Mouse (Mus musculus) forebrain, embryonic 12.5 days (tissue): ENCODE measurements around the gene Pprc1. TPM values are rescaled to one million over a fixed set of nuclear protein-coding genes. Genes with fewer than 3 reads are reported as not detected.

Experiments
- ATAC-seq: fragments of 200-750 bp; cut with Nextera tagmentation; 2 replicates; pipeline ENCODE4 v1.8.0; 2017; ENCODE audit warnings: moderate TSS enrichment; ENCODE audit not compliant: low FRiP score
- H3K27ac ChIP-seq: fragments of 300-500 bp; sonication (generic); 2 replicates; pipeline ENCODE4 v1.5.1; 2016; ENCODE audit warnings: mild to moderate bottlenecking
- H3K27me3 ChIP-seq: fragments of 300-500 bp; sonication (generic); 2 replicates; pipeline ENCODE4 v1.6.1; 2016; ENCODE audit warnings: mild to moderate bottlenecking
- H3K36me3 ChIP-seq: fragments of 300-500 bp; sonication (generic); replicated peaks from 2 replicates; pipeline ENCODE4 v1.6.1; 2016; ENCODE audit warnings: mild to moderate bottlenecking
- H3K4me1 ChIP-seq: fragments of 300-500 bp; sonication (generic); 2 replicates; pipeline ENCODE4 v1.6.1; 2016
- H3K4me2 ChIP-seq: fragments of 300-500 bp; sonication (generic); 2 replicates; pipeline ENCODE4 v1.6.1; 2016; ENCODE audit warnings: mild to moderate bottlenecking, moderate library complexity
- H3K4me3 ChIP-seq: fragments of 300-500 bp; sonication (generic); replicated peaks from 2 replicates; pipeline ENCODE4 v1.5.1; 2016; ENCODE audit warnings: mild to moderate bottlenecking
- H3K9ac ChIP-seq: fragments of 300-500 bp; sonication (generic); 2 replicates; pipeline ENCODE4 v1.6.1; 2016; ENCODE audit warnings: mild to moderate bottlenecking
- H3K9me3 ChIP-seq: fragments of 300-500 bp; sonication (generic); 2 replicates; pipeline ENCODE4 v1.6.1; 2016
- WGBS: fragments of 180-500 bp; shearing (Covaris S2); methylation state at CpG from one replicate; pipeline ENCODE4 v1.1.7; 2016; 5-methylcytosine and 5-hydroxymethylcytosine counted together
- polyA plus RNA-seq: library from polyadenylated mRNA; unstranded; fragments of >200 nt; fragmentation: Nextera tagmentation; extraction: Ambion mirVana; gene quantifications from 2 replicates; pipeline ENCODE4 v1.2.1, GENCODE M21; 2016

The Pprc1 gene
- polyA plus RNA-seq, 1 experiment from 2014 or later = 37.1 TPM

DNA sequence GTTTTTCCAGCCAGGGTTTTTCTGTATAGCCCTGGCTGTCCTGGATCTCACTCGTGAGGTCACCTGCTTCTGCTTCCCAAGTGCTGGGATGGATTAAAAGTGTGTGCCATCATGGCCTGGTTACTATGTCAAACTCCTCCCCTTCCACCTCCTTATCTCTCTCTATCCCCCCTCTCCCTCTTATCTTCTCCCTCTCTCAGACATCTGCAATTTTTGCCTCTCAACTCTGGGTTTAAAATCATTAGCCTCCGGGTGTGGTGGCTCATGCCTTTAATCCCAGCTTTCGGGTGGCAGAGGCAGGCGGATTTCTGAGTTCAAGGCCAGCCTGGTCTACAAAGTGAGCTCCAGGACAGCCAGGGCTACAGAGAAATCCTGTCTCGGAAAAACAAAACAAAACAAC lies 29.6 kb downstream of the Pprc1 start:
- Histone ChIP-seq H3K27ac (no peak overlapping the region), H3K4me3 (no peak overlapping the region), H3K9ac (no peak overlapping the region), H3K27me3 (no peaks in the 10 kb centered on the region), H3K4me2 (no peak overlapping the region), H3K4me1 (peaks cover 19% of the 10 kb centered on the region), H3K36me3 (peaks cover 51% of the 10 kb centered on the region), H3K9me3 (no peaks in the 10 kb centered on the region)
- 93% methylated on average over 5 of the region's 5 CpGs for WGBS
- no peak for ATAC-seq

DNA sequence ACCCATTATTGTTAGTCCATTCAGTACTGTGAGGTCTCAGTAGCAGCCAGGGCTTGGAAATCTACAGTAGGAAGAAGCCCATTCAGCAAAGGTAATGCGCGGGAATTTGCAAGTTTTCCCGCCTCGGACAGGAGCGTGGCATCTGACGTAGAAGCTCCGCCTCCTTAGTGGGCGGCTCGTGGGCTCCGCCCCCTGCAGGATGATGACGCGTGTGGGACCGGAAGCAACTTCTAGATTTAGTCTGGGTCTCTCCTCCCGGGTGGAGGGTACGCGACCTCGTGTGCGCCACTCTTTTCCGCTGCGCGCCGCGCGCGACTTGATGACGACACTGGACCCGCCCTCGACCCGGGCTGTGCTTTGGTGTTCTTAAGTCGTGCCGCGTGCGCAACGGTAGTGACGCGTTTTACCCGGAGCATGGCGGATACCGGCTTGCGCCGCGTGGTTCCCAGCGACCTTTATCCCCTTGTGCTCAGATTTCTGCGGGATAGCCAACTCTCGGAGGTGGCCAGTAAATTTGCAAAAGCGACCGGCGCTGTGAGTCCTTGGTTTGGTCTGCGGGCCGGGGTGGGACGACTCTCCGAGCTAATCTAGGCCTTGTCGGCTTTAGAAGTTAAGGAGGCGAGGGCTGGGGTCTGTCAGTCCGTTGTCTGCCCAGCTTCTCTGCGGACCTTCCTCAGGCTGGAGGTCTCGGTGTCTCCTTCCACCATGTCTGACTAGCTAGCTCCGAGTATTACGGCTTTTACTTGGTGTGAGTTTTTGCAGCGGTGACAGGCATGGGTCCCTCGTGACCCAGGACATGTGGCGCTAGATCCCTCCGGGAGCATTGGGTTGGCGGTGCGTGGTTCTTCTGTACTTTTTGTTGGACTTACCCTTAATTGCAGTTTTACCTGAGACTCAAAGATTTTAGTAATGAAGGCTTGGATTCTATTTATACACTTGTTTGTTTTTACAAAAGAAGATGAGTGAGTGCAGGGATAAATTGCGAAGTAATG lies 31.2 kb downstream of the Pprc1 start, which contains the start of gene Nolc1:
Nolc1 (plus strand) TSS at position 248 of the 992 bp plus-strand sequence.
- Histone ChIP-seq H3K9me3 (no peaks in the 10 kb centered on the region), H3K4me1 (peaks cover 19% of the 10 kb centered on the region), H3K36me3 (peaks cover 54% of the 10 kb centered on the region), H3K27ac (peak within 1 kb of the TSS; percentile 66), H3K4me3 (peak within 1 kb of the TSS; percentile 76), H3K27me3 (no peaks in the 10 kb centered on the region), H3K9ac (peak within 1 kb of the TSS; percentile 67), H3K4me2 (peak within 1 kb of the TSS; percentile 82)
- WGBS = under 1% methylated on average over 66 of the region's 66 CpGs
- ATAC-seq = peak; percentile 95

DNA sequence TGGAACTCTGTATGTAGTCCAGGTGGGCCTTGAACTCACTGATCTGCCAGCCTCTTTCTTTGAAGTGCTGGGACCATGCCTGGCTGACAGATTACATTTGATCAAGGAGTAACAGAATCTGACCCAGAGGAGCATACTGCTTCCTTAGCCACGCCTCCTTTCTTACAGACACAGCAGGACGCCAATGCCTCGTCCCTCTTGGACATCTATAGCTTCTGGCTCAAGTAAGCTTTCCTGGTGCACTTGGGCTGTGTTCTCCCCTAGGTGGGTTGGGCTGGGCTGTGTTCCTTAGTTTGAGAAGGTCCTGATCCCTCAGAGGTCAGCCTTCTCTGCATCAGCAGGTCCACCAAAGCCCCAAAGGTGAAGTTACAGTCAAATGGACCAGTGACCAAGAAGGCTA lies 33.8 kb downstream of the Pprc1 start:
- H3K36me3 ChIP-seq = peaks cover 56% of the 10 kb centered on the region
- H3K9ac ChIP-seq = no peak overlapping the region
- H3K4me3 ChIP-seq = no peak overlapping the region
- H3K27ac ChIP-seq = no peak overlapping the region
- WGBS = 62% methylated on average over 3 of the region's 3 CpGs
- ATAC-seq = no peak
- no peaks in the 10 kb centered on the region for H3K9me3 ChIP-seq
- no peaks in the 10 kb centered on the region for H3K27me3 ChIP-seq
- no peak overlapping the region for H3K4me2 ChIP-seq
- peaks cover 19% of the 10 kb centered on the region for H3K4me1 ChIP-seq

DNA sequence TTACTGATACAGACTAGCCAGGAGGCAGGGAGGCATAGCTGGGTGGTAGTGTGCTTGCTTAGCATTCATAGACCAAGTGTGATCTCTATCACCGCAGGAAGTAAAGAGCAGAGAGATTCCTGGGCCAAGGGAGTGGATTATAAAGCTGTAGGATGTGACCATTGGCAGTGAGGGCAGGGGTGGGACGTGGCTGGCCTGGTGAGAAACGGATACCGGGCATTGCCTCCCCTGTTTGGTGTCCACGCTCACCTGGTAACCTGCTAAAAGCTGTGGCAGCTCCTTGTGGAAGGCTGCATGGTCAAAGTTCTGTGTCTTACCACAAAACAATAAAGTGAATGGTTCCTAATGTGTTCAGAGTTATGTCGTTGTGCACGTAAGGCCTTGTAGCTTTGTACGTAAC lies 40.5 kb downstream of the Pprc1 start:
- Histone ChIP-seq H3K27ac (no peak overlapping the region), H3K4me2 (no peak overlapping the region), H3K36me3 (peaks cover 56% of the 10 kb centered on the region), H3K9me3 (no peaks in the 10 kb centered on the region), H3K27me3 (no peaks in the 10 kb centered on the region), H3K4me1 (no peaks in the 10 kb centered on the region), H3K9ac (no peak overlapping the region), H3K4me3 (no peak overlapping the region)
- 98% methylated on average over 8 of the region's 8 CpGs for WGBS
- ATAC-seq = no peak

DNA sequence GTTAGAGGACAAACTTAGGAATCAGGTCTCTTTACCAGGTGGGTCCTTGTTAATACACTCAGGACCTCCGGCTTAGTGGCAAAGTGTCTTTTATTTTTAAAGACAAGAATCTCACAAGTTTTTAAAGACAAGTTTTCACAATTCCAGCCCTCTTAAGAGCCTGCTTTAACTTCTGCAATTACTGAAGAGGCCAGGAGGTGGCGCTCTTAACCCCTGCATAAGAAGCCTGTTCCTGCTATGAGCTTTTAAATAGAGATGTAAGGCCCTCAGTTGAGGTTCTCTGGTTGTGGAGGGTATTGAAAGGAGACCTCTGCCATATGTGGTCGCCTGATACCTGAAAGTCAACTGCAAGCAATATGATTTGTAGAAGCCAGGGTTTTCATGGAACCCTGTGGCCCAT lies 41.7 kb downstream of the Pprc1 start:
- no peak overlapping the region for H3K9ac ChIP-seq
- peaks cover 44% of the 10 kb centered on the region for H3K36me3 ChIP-seq
- no peaks in the 10 kb centered on the region for H3K9me3 ChIP-seq
- no peaks in the 10 kb centered on the region for H3K27me3 ChIP-seq
- H3K4me1 ChIP-seq = no peaks in the 10 kb centered on the region
- no peak overlapping the region for H3K4me3 ChIP-seq
- WGBS = 53% methylated on average over 3 of the region's 3 CpGs
- H3K27ac ChIP-seq = no peak overlapping the region
- no peak for ATAC-seq
- no peak overlapping the region for H3K4me2 ChIP-seq

DNA sequence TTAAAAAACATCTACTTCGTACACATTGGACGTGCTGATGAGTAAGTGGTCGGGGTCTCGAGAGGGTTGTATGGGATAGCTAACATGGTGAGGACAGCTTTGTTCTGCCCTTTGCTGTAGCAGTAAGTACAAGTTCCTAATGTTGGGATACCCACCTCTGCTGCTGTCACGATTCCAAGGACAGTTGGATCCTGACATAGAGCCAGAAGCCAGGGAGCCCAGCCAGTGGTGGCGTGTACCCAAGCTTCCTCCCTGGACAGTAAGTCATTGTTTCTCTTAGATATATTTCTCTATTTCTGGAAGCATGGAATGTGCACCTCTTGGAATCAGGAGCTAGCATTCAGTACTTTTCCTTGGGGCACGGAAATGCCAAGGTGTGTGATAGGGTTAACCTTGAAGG lies 43.2 kb downstream of the Pprc1 start:
- H3K9ac ChIP-seq = no peak overlapping the region

DNA sequence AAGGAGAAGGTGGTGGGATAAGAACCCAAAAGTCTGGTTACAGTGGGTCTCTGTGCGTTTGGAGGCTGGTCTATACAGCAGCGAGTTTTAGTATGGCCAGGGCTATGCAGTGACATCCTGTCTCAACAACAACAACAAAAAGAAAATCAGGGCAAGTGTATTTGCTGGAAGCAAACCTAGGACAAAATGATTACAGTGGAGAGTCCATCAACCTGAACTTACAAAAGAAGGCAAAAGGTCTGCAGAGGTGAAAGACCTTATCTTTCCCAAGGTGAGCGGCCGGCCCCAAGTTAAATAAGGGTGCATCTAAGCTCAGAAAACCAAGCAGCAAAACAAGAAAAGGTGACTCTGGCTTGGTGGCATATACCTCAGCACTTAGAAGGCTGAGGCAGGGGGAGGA lies 47.0 kb downstream of the Pprc1 start:
- H3K27ac ChIP-seq = no peak overlapping the region
- H3K4me1 ChIP-seq = no peaks in the 10 kb centered on the region
- no peaks in the 10 kb centered on the region for H3K36me3 ChIP-seq
- no peak overlapping the region for H3K4me3 ChIP-seq
- no peak overlapping the region for H3K4me2 ChIP-seq
- no peak for ATAC-seq
- no peak overlapping the region for H3K9ac ChIP-seq
- 93% methylated on average over 4 of the region's 4 CpGs for WGBS
- H3K9me3 ChIP-seq = no peaks in the 10 kb centered on the region
- no peaks in the 10 kb centered on the region for H3K27me3 ChIP-seq

More for the DNA sequence above, 43.2 kb downstream of the Pprc1 start:
- no peaks in the 10 kb centered on the region for H3K9me3 ChIP-seq
- 81% methylated on average over 7 of the region's 7 CpGs for WGBS
- no peaks in the 10 kb centered on the region for H3K27me3 ChIP-seq
- H3K4me2 ChIP-seq = no peak overlapping the region
- peaks cover 29% of the 10 kb centered on the region for H3K36me3 ChIP-seq
- no peak for ATAC-seq
- H3K27ac ChIP-seq = no peak overlapping the region
- no peak overlapping the region for H3K4me3 ChIP-seq
- H3K4me1 ChIP-seq = no peaks in the 10 kb centered on the region

DNA sequence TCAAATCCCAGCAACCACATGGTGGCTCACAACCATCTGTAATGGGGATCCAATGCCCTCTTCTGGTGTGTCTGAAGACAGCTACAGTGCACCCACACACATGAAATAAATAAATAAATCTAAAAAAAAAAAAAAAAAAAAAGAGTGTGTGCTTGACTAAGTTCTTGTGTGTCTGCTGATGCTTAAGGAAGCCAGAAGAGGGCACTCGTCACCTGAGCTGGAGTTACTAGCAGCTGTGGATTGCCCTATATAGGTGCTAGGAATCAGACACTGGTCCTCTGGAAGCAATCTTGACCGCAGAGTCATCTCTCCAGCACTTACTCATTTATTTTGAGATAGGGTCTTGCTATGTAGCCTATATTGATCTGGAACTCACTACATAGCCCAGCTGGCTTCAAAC lies 49.5 kb downstream of the Pprc1 start:
- Histone ChIP-seq H3K9me3 (no peaks in the 10 kb centered on the region), H3K36me3 (no peaks in the 10 kb centered on the region), H3K27ac (no peak overlapping the region), H3K4me2 (no peak overlapping the region), H3K27me3 (no peaks in the 10 kb centered on the region), H3K4me3 (no peak overlapping the region), H3K4me1 (no peaks in the 10 kb centered on the region), H3K9ac (no peak overlapping the region)
- no peak for ATAC-seq
- 83% methylated on average over 2 of the region's 2 CpGs for whole genome bisulfite sequencing

DNA sequence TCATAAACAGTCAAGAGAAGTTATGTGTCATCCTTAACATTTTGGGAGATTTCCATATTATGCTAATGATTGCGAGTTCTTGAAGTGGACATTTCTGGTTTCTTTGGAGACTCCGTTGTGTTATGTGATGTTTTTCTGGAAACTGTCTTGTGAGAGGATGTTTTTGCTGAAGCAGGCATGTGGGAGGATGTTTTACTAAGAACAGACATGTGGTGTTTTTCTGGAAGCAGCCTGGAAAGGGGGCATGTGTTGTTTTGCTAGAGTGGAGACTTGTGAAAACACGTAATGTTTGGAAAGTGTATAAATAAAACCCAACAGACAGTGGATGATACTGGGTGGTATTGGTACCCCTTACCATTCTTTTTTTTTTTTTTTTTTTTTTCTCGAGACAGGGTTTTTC lies 50.6 kb downstream of the Pprc1 start:
- no peak overlapping the region for H3K27ac ChIP-seq
- no peak overlapping the region for H3K4me3 ChIP-seq
- no peak overlapping the region for H3K4me2 ChIP-seq
- no peak overlapping the region for H3K9ac ChIP-seq
- 87% methylated on average over 4 of the region's 4 CpGs for WGBS
- no peaks in the 10 kb centered on the region for H3K27me3 ChIP-seq
- no peaks in the 10 kb centered on the region for H3K4me1 ChIP-seq
- no peak for ATAC-seq
- no peaks in the 10 kb centered on the region for H3K9me3 ChIP-seq
- H3K36me3 ChIP-seq = no peaks in the 10 kb centered on the region

DNA sequence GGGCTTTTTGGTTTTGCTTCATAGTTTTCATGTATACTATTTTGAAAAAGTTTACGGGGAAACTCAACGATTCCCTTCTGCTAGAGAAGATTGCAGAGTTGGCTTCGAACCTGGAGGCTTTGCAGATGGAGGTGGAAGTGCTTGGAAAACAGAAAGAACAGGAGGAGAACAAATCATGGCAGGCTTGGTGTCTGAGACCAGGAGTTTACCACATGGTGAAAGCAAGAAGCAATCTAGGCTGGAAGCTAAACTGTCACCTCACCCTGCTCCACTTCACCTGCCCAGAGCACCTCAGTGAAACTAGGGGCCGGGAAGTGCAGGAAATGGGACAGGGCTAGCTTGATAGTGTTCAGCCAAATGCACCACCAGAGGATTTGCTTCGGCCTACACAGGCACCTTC lies 51.7 kb downstream of the Pprc1 start:
- no peaks in the 10 kb centered on the region for H3K36me3 ChIP-seq
- no peak overlapping the region for H3K4me3 ChIP-seq
- H3K9ac ChIP-seq = no peak overlapping the region
- no peak overlapping the region for H3K27ac ChIP-seq
- WGBS = 86% methylated on average over 5 of the region's 5 CpGs
- H3K4me2 ChIP-seq = no peak overlapping the region
- no peak for ATAC-seq
- no peaks in the 10 kb centered on the region for H3K27me3 ChIP-seq
- H3K4me1 ChIP-seq = no peaks in the 10 kb centered on the region
- no peaks in the 10 kb centered on the region for H3K9me3 ChIP-seq

DNA sequence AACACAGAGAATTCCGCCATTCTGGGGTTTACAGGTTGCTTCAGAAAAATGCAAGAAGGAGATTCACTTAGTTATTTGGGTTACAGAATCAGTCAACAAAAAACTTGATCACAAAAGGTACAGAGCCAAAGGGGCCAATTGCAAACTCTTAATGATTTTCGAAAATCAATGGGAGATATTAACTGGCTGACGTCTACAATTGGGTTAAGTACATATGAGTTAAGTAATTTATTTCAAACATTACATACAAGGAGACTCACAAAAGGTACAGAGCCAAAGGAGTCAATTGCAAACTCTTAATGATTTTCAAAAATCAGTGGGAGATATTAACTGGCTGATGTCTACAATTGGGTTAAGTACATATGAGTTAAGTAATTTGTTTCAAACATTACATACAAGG lies 54.9 kb downstream of the Pprc1 start:
- Histone ChIP-seq H3K27ac (no peak overlapping the region), H3K4me1 (no peaks in the 10 kb centered on the region), H3K27me3 (no peaks in the 10 kb centered on the region), H3K9ac (no peak overlapping the region), H3K9me3 (no peaks in the 10 kb centered on the region), H3K4me3 (no peak overlapping the region), H3K4me2 (no peak overlapping the region), H3K36me3 (no peaks in the 10 kb centered on the region)
- WGBS = 92% methylated on average over 3 of the region's 3 CpGs
- no peak for ATAC-seq

DNA sequence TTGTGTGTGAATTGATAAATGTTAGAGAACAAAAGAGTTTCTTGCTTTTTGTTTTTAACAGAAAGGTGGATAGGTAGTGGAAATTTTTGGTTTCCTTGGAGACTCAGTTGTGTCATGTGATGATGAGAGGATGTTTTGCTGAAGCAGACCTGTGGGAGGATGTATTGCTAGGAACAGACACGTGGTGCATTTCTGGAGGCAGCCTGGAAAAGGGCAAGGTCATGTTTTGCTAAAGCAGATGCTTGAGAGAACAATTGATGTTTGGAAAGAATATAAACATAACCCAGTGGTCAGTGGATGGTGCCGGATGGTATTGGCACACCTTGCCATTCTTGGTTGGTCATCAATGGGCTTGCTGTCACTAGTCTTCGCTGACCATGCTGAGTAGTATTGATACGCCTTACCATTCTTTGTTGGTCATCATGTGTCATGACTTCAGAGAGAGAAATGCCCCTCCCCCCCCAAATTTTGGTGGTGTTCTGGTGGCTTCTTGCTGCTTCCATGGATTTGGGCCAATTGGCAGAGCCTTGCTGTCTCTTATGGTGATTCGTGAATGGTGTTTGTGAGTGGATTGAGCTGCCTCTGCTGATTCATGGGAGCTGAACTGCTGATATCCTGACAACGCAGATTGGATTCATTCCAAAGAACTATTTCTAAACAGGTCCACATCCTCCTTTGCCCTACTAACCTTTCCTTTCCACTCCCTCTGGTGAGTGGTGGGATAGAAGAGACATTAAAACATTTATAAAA lies 58.9 kb downstream of the Pprc1 start:
- H3K36me3 ChIP-seq = no peaks in the 10 kb centered on the region
- no peak for ATAC-seq
- WGBS = 87% methylated on average over 6 of the region's 6 CpGs

More for the DNA sequence above, 58.9 kb downstream of the Pprc1 start:
- Histone ChIP-seq H3K27ac (no peak overlapping the region), H3K27me3 (no peaks in the 10 kb centered on the region), H3K9ac (no peak overlapping the region), H3K4me3 (no peak overlapping the region), H3K4me2 (no peak overlapping the region), H3K4me1 (no peaks in the 10 kb centered on the region), H3K9me3 (no peaks in the 10 kb centered on the region)
